Mouse (Mus musculus) brain, embryonic 14.5 days (tissue): ENCODE data around the gene Mmp24. TPM values are rescaled to one million over a fixed set of nuclear protein-coding genes. Genes with fewer than 3 reads are reported as not detected.

Source experiments
- DNase-seq: peaks from one replicate; pipeline ENCODE4 v3.0.0-alpha.2; 2011; ENCODE audit warnings: low read depth
- CTCF ChIP-seq: fragments of 200-500 bp; IDR thresholded peaks from 2 replicates; pipeline ENCODE4 v1.5.1; 2012; ENCODE audit warnings: inconsistent platforms, mild to moderate bottlenecking, moderate library complexity, borderline replicate concordance; ENCODE audit not compliant: insufficient read depth, insufficient read length; ENCODE audit errors: extremely low read depth
- POLR2A ChIP-seq: fragments of 200-500 bp; IDR thresholded peaks from 2 replicates; pipeline ENCODE4 v1.6.1; 2012; ENCODE audit warnings: mild to moderate bottlenecking, inconsistent platforms, borderline replicate concordance; ENCODE audit not compliant: poor library complexity, insufficient read depth, insufficient read length, severe bottlenecking; ENCODE audit errors: extremely low read depth
- polyA plus RNA-seq: library from polyadenylated mRNA; depleted of rRNA; stranded (reverse); fragments of >200 nt; gene quantifications from 2 replicates; pipeline ENCODE4 v1.2.3, GENCODE M21; 2012; rRNA removed

The Mmp24 gene
- polyA plus RNA-seq, 1 experiment = 81.3 TPM

- TF ChIP-seq CTCF (no peak), POLR2A (no peak)
- peak; percentile 91 for DNase-seq
Observed at GRCm38 (mm10) chr2:155862573-155863300, 87.6 kb downstream of the Mmp24 start.

- peak; percentile 88 for DNase-seq
- TF ChIP-seq CTCF (no peak), POLR2A (no peak)
Observed at GRCm38 (mm10) chr2:155863301-155863867, 88.2 kb downstream of the Mmp24 start.

Other genes with a start within 250 kb of the Mmp24 start
- 10.1 and 11.8 TPM in 2 replicates for gene Gss, start 182.5 kb upstream of the Mmp24 start, polyA plus RNA-seq
- 0.48 and 0.53 TPM in 2 replicates for gene Myh7b, start 164.1 kb upstream of the Mmp24 start, polyA plus RNA-seq
- 202 TPM in 2 replicates for gene Trpc4ap, start 83.0 kb upstream of the Mmp24 start, polyA plus RNA-seq
- gene Edem2, start 45.9 kb upstream of the Mmp24 start, polyA plus RNA-seq = 58.4 and 84.7 TPM in 2 replicates
- not detected in 2 replicates for gene Gm17581, start 39.5 kb upstream of the Mmp24 start, polyA plus RNA-seq
- gene Procr, start 24.2 kb upstream of the Mmp24 start, polyA plus RNA-seq = 2.4 and 3.1 TPM in 2 replicates
- gene BC029722, start 44.1 kb downstream of the Mmp24 start, polyA plus RNA-seq = 21.5 and 26.5 TPM in 2 replicates
- 88.8 and 100.0 TPM in 2 replicates for gene Eif6, start 51.6 kb downstream of the Mmp24 start, polyA plus RNA-seq
- 0.04 TPM in 2 replicates for gene Fam83c, start 59.5 kb downstream of the Mmp24 start, polyA plus RNA-seq
- gene Uqcc1, start 155.0 kb downstream of the Mmp24 start, polyA plus RNA-seq = 40.4 and 44.9 TPM in 2 replicates
- not detected in 2 replicates for gene Gm15557, start 165.4 kb downstream of the Mmp24 start, polyA plus RNA-seq
- 1.4 and 1.7 TPM in 2 replicates for gene Gdf5, start 170.0 kb downstream of the Mmp24 start, polyA plus RNA-seq
- gene Cep250, start 181.1 kb downstream of the Mmp24 start, polyA plus RNA-seq = 16.0 and 23.7 TPM in 2 replicates
- gene 6430550D23Rik, start 232.6 kb downstream of the Mmp24 start, polyA plus RNA-seq = 3.0 and 5.9 TPM in 2 replicates
- gene Ergic3, start 232.7 kb downstream of the Mmp24 start, polyA plus RNA-seq = 418 and 463 TPM in 2 replicates